Mouse (Mus musculus) heart, adult 2 months (tissue): ENCODE measurements around the gene Hes6.
A peak's percentile ranks its signal among the peaks of the same experiment; 100 is the strongest.

ENCODE experiments used
- CTCF ChIP-seq: fragments of 200-600 bp; IDR thresholded peaks from 2 replicates; pipeline ENCODE4 v1.8.1; 2022; ENCODE audit warnings: antibody characterized with exemption, mild to moderate bottlenecking, moderate library complexity
- EP300 ChIP-seq: fragments of 200-500 bp; IDR thresholded peaks from 2 replicates; pipeline ENCODE4 v1.6.1; 2011; ENCODE audit warnings: low read depth, low read length, control low read depth; ENCODE audit not compliant: insufficient read depth
- POLR2A ChIP-seq: fragments of 200-500 bp; IDR thresholded peaks from 2 replicates; pipeline ENCODE4 v1.6.1; 2011; ENCODE audit warnings: mild to moderate bottlenecking, low read depth, low read length, control low read depth; ENCODE audit not compliant: insufficient read depth

DNA sequence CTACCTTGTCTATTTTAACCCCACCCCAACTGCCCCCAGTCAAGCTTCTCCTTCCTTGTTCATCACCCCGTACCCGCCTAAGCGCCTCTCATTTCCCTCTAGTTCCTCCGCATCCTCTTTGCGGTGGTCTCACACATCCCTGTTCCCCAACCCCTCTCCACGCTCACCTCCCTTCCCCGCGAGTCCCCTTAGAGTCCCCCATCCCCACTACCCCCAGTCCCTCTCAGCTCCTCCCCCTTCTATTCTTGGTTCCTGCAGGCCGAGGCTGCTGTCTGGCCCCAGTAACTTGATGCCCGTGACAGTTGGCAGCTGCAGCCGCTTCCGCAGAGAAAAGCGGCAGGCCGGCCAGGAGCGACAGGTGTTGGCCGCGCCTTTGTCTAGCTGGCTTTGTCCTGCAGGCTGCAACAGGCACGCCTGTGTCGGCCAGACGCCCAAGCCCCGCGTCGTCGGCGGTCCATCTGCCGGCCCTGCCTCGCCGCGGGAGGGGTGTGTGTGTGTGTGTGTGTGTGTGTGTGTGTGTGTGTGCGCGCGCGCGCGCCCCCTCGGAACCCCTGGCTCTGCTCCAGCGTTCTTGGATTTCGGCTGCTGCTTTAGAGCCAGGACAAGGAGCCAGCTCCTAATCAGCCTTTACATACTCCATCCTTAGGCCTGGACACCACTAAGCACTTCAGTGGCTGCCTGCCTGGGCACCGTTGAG lies at the start of gene Hes6:
- TF ChIP-seq CTCF (no peak), POLR2A (0 out of 2 replicates have a peak, but pooled peaks have one; percentile 11), EP300 (no peak)
